Mouse (Mus musculus) cerebellum, adult 2 months (tissue): Measurements from ENCODE around the gene Gm21992.

Experiments
- CTCF ChIP-seq: fragments of 200-500 bp; IDR thresholded peaks from 2 replicates; pipeline ENCODE4 v1.5.1; 2011; ENCODE audit warnings: low read depth, mild to moderate bottlenecking, control low read depth, low read length, moderate library complexity, borderline replicate concordance; ENCODE audit not compliant: insufficient read depth
- POLR2A ChIP-seq: fragments of 200-500 bp; IDR thresholded peaks from 2 replicates; pipeline ENCODE4 v1.6.1; 2011; ENCODE audit warnings: low read length, control low read depth, borderline replicate concordance; ENCODE audit not compliant: insufficient read depth

DNA sequence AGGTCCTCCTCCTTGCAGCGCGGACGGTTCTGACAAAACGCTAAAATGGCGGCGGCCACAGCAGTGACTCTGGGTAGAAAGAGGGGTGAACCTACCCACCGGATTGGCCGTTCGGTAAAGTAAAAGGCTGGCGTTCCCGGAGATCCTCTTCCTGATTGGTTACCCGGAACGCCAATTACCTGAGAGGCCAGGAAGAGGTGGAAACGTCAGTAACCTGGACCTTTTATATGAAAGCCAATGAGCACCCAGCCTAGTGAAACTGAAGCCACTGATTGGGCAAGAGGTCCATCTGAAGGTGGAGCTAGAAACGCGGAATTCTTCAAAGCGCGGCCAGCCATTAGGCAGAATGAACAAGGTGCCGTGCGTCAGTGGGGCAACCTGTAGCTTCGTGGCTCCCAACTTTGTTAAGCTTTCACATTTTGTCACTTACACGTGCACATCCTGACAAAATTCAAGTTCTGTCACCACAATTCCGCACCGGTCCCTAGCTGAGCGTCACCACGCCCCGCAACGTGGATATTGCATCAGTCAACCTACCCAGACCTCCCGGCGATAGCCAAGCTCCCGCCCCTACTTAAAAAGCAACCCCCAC is 17.5 kb downstream of the Gm21992 start, which contains the start of gene Rbm4:
- TF ChIP-seq CTCF (no peak), POLR2A (peak; percentile 79; the same call in 1 of the 2 replicates)
